Mouse (Mus musculus) limb, embryonic 10.5 days (tissue): ENCODE results near the gene Lysmd1. TPM values are rescaled to one million over a fixed set of nuclear protein-coding genes. Genes with fewer than 3 reads are reported as not detected.
"Not testable (repeated sequence)": the region's sequence is repeated elsewhere in the genome, so short reads cannot be mapped to it uniquely, and the experiment has no call there.

Experiments used
- DNase-seq: peaks from one replicate; pipeline ENCODE4 v3.0.0-alpha.2; 2017; ENCODE audit warnings: low spot score
- H3K27ac ChIP-seq: fragments of 300-500 bp; sonication (generic); 2 replicates; pipeline ENCODE4 v1.5.1; 2016; ENCODE audit warnings: mild to moderate bottlenecking
- H3K27me3 ChIP-seq: fragments of 300-500 bp; sonication (generic); 2 replicates; pipeline ENCODE4 v1.6.1; 2016; ENCODE audit warnings: low read depth, mild to moderate bottlenecking; ENCODE audit not compliant: poor library complexity, severe bottlenecking
- H3K36me3 ChIP-seq: fragments of 300-500 bp; sonication (generic); 2 replicates; pipeline ENCODE4 v1.6.1; 2016; ENCODE audit warnings: mild to moderate bottlenecking, moderate library complexity
- H3K4me1 ChIP-seq: fragments of 300-500 bp; sonication (generic); 2 replicates; pipeline ENCODE4 v1.6.1; 2016
- H3K4me3 ChIP-seq: fragments of 300-500 bp; sonication (generic); 2 replicates; pipeline ENCODE4 v1.5.1; 2016; ENCODE audit warnings: mild to moderate bottlenecking, moderate library complexity
- H3K9me3 ChIP-seq: fragments of 300-500 bp; sonication (generic); replicated peaks from 2 replicates; pipeline ENCODE4 v1.6.1; 2016; ENCODE audit warnings: mild to moderate bottlenecking
- WGBS: fragments of 180-500 bp; shearing (Covaris S2); methylation state at CpG from one replicate; pipeline ENCODE4 v1.1.7; 2016; 5-methylcytosine and 5-hydroxymethylcytosine counted together
- polyA plus RNA-seq: library from polyadenylated mRNA; unstranded; fragments of >200 nt; fragmentation: Nextera tagmentation; extraction: Ambion mirVana; gene quantifications from 2 replicates; pipeline ENCODE4 v1.2.1, GENCODE M21; 2016

Gene Lysmd1
- polyA plus RNA-seq, 1 experiment from 2014 or later, result 16.2 TPM

- no peaks in the 10 kb centered on the region for H3K9me3 ChIP-seq
- no peak for DNase-seq
- peaks cover 12% of the 10 kb centered on the region for H3K4me1 ChIP-seq
- no peaks in the 10 kb centered on the region for H3K27me3 ChIP-seq
- no peak within 1 kb of the TSS for H3K4me3 ChIP-seq
- H3K27ac ChIP-seq, result peak within 1 kb of the TSS; percentile 25; the same call in 1 of the 2 replicates
- 65% methylated on average over 6 of the region's 6 CpGs for WGBS
- peaks cover 79% of the 10 kb centered on the region for H3K36me3 ChIP-seq
These were observed 9.6 kb upstream of the Lysmd1 start, which contains the start of gene Tmod4 for GRCm38 (mm10) chr3:95124246-95124645. TSS of gene Tmod4 (plus strand) at chr3:95124476.

- 54% methylated on average over 5 of the region's 5 CpGs for WGBS
- no peak overlapping the region for H3K27ac ChIP-seq
- H3K36me3 ChIP-seq, result peaks cover 79% of the 10 kb centered on the region
- H3K9me3 ChIP-seq, result no peaks in the 10 kb centered on the region
- no peak for DNase-seq
- H3K27me3 ChIP-seq, result no peaks in the 10 kb centered on the region
- peaks cover 18% of the 10 kb centered on the region for H3K4me1 ChIP-seq
- no peak overlapping the region for H3K4me3 ChIP-seq
These were observed 8.9 kb upstream of the Lysmd1 start for GRCm38 (mm10) chr3:95124972-95125371.

- DNase-seq, result no peak
- H3K4me1 ChIP-seq, result peaks cover 26% of the 10 kb centered on the region
- no peaks in the 10 kb centered on the region for H3K9me3 ChIP-seq
- H3K27ac ChIP-seq, result no peak overlapping the region
- H3K36me3 ChIP-seq, result peaks cover 57% of the 10 kb centered on the region
- H3K27me3 ChIP-seq, result no peaks in the 10 kb centered on the region
- WGBS, result 37% methylated on average over 6 of the region's 6 CpGs
- no peak overlapping the region for H3K4me3 ChIP-seq
These were observed 4.6 kb upstream of the Lysmd1 start for GRCm38 (mm10) chr3:95129226-95129651.

GRCm38 (mm10) chr3:95130081-95130480 is 3.8 kb upstream of the Lysmd1 start:
- no peak for DNase-seq
- WGBS, result 85% methylated on average over 5 of the region's 5 CpGs
- H3K9me3 ChIP-seq, result no peaks in the 10 kb centered on the region
- peaks cover 54% of the 10 kb centered on the region for H3K36me3 ChIP-seq
- peaks cover 24% of the 10 kb centered on the region for H3K4me1 ChIP-seq
- no peak overlapping the region for H3K4me3 ChIP-seq
- no peaks in the 10 kb centered on the region for H3K27me3 ChIP-seq
- no peak overlapping the region for H3K27ac ChIP-seq

GRCm38 (mm10) chr3:95132389-95132788 is 1.5 kb upstream of the Lysmd1 start:
- H3K4me3 ChIP-seq, result peak overlapping the region; percentile 67
- 87% methylated on average over 2 of the region's 2 CpGs for WGBS
- not testable (repeated sequence) for H3K27ac ChIP-seq, H3K9me3 ChIP-seq, DNase-seq, H3K27me3 ChIP-seq
- H3K4me1 ChIP-seq, result peaks cover 32% of the 10 kb centered on the region
- H3K36me3 ChIP-seq, result peaks cover 46% of the 10 kb centered on the region

- no peak for DNase-seq
- no peaks in the 10 kb centered on the region for H3K27me3 ChIP-seq
- H3K4me3 ChIP-seq, result peak overlapping the region; percentile 67
- 59% methylated on average over 11 of the region's 11 CpGs for WGBS
- H3K27ac ChIP-seq, result peak overlapping the region; percentile 87
- peaks cover 42% of the 10 kb centered on the region for H3K36me3 ChIP-seq
- no peaks in the 10 kb centered on the region for H3K9me3 ChIP-seq
- peaks cover 32% of the 10 kb centered on the region for H3K4me1 ChIP-seq
These were observed 712 bp upstream of the Lysmd1 start for GRCm38 (mm10) chr3:95133176-95133575.

- WGBS, result no CpG with 5 or more reads among the region's 12 CpGs
- H3K4me3 ChIP-seq, result peak overlapping the region; percentile 67
- not testable (repeated sequence) for DNase-seq
These were observed 245 bp downstream of the Lysmd1 start for GRCm38 (mm10) chr3:95134133-95134532.

GRCm38 (mm10) chr3:95135023-95135422 is 1.1 kb downstream of the Lysmd1 start:
- Histone ChIP-seq H3K27ac (no peak overlapping the region), H3K9me3 (no peaks in the 10 kb centered on the region), H3K36me3 (peaks cover 33% of the 10 kb centered on the region), H3K27me3 (no peaks in the 10 kb centered on the region), H3K4me1 (peaks cover 26% of the 10 kb centered on the region), H3K4me3 (peak overlapping the region; percentile 41)
- WGBS, result 28% methylated on average over 6 of the region's 6 CpGs
- DNase-seq, result no peak

More at GRCm38 (mm10) chr3:95134133-95134532, 245 bp downstream of the Lysmd1 start:
- not testable (repeated sequence) for H3K9me3 ChIP-seq, H3K27me3 ChIP-seq, H3K27ac ChIP-seq
- peaks cover 33% of the 10 kb centered on the region for H3K36me3 ChIP-seq
- H3K4me1 ChIP-seq, result peaks cover 30% of the 10 kb centered on the region

- Histone ChIP-seq H3K9me3 (no peaks in the 10 kb centered on the region), H3K27me3 (no peaks in the 10 kb centered on the region), H3K4me3 (peak overlapping the region; percentile 41; the same call in 1 of the 2 replicates), H3K36me3 (peaks cover 34% of the 10 kb centered on the region), H3K4me1 (peaks cover 30% of the 10 kb centered on the region), H3K27ac (no peak overlapping the region)
- WGBS, result 91% methylated on average over 7 of the region's 7 CpGs
- no peak for DNase-seq
These were observed 1.7 kb downstream of the Lysmd1 start for GRCm38 (mm10) chr3:95135433-95136052.

GRCm38 (mm10) chr3:95136336-95136735 is 2.4 kb downstream of the Lysmd1 start:
- H3K27me3 ChIP-seq, result no peaks in the 10 kb centered on the region
- 94% methylated on average over 3 of the region's 3 CpGs for WGBS
- H3K36me3 ChIP-seq, result peaks cover 41% of the 10 kb centered on the region
- no peaks in the 10 kb centered on the region for H3K9me3 ChIP-seq
- no peak overlapping the region for H3K27ac ChIP-seq
- DNase-seq, result no peak
- peaks cover 31% of the 10 kb centered on the region for H3K4me1 ChIP-seq
- no peak overlapping the region for H3K4me3 ChIP-seq

GRCm38 (mm10) chr3:95139586-95140288 is 5.8 kb downstream of the Lysmd1 start:
- H3K9me3 ChIP-seq, result no peaks in the 10 kb centered on the region
- no peaks in the 10 kb centered on the region for H3K27me3 ChIP-seq
- peaks cover 31% of the 10 kb centered on the region for H3K36me3 ChIP-seq
- DNase-seq, result no peak
- 65% methylated on average over 25 of the region's 25 CpGs for WGBS
- no peak overlapping the region for H3K27ac ChIP-seq
- peak overlapping the region; percentile 13; the same call in 1 of the 2 replicates for H3K4me3 ChIP-seq
- peaks cover 23% of the 10 kb centered on the region for H3K4me1 ChIP-seq

- Histone ChIP-seq H3K9me3 (no peaks in the 10 kb centered on the region), H3K27me3 (no peaks in the 10 kb centered on the region), H3K4me1 (peaks cover 18% of the 10 kb centered on the region), H3K36me3 (peaks cover 31% of the 10 kb centered on the region), H3K4me3 (0 out of 2 replicates have a peak overlapping the region, but pooled peaks have one; percentile 13), H3K27ac (no peak overlapping the region)
- 49% methylated on average over 18 of the region's 18 CpGs for WGBS
- DNase-seq, result no peak
These were observed 6.4 kb downstream of the Lysmd1 start for GRCm38 (mm10) chr3:95140289-95140595.

- DNase-seq, result no peak
- Histone ChIP-seq H3K27me3 (no peaks in the 10 kb centered on the region), H3K4me3 (no peak overlapping the region), H3K36me3 (peaks cover 31% of the 10 kb centered on the region), H3K27ac (no peak overlapping the region), H3K9me3 (no peaks in the 10 kb centered on the region), H3K4me1 (peaks cover 14% of the 10 kb centered on the region; the same call in 1 of the 2 replicates)
- 93% methylated on average over 6 of the region's 6 CpGs for WGBS
These were observed 6.9 kb downstream of the Lysmd1 start for GRCm38 (mm10) chr3:95140795-95141194.
